Mouse (Mus musculus) urinary bladder, postnatal 4 days (tissue): ENCODE measurements around the gene BC030499.

Source experiments
- DNase-seq, 2 experiments: peaks; one replicate each; pipeline ENCODE4 v3.0.0; 2021 to 2022; ENCODE audit warnings: low spot score in 2 of 2

BC030499 gene

DNA sequence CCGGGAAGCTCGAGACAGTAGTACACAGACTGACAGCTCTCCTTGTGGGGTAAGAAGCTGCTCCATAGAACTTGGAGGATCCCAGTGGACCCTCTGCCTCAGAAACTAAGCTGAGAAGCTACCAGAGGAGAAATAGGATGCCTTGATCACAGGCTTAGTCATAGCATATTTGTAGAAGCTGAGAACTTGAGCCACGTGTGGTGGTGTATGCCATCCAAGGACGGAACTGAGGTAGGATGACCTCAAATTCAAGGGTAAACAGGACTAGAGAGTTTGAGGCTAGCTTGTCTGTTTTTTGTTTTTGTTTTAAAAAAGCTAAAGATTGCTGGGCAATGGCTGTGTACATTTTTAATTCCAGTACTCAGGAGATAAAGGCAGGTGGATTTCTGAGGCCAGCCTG, 14.6 kb downstream of the BC030499 start:
- DNase-seq = no peak

DNA sequence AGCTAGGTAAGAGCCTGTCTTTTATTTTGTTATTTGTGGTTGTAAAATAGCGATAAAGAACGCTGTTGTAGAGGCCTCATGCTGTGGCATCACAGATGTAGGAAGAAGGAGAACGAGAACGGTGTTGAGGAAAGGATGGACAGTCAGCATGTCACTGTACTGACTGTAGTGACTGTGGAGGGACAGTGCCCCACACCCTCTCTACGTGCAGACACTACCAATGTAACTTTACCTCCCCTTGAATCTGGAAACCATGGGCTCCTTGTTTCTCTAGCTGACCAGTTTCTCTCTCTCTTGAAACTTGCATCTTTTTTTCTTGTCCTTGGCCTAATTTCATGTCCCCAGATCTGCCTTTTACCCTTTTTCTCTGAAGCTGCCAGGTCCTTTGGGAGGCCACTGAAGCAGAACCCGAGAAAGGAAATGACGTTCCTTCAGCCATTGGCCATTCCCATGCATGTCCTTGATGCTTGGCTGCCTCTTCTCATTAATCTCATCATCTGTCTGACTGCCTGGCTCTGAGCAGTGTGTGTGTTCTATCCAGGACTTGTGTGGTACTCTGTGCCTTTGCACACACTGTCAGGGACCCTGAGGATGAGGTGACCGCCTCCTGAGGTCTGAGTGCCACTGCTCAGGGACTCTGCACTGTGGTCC, 20.3 kb downstream of the BC030499 start:
- DNase-seq = no peak

DNA sequence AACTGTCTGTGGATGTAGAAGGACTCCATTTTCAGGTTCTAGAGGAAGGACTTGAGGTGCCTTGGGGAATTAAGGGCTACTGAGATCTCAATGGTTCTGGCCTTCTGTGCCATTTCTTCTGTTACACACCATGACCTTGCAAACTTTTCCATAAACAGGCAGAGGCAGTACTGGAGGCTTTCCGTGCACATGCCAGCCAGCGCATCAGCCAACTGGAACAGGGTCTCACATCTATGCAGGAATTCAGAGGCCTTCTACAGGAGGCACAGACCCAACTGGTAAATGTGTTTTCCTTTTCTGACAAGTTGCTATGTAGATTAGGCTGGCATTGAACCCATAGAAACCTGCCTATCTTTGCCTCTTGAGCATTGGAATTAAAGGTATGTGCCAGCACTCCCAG, 23.0 kb downstream of the BC030499 start:
- DNase-seq = no peak

DNA sequence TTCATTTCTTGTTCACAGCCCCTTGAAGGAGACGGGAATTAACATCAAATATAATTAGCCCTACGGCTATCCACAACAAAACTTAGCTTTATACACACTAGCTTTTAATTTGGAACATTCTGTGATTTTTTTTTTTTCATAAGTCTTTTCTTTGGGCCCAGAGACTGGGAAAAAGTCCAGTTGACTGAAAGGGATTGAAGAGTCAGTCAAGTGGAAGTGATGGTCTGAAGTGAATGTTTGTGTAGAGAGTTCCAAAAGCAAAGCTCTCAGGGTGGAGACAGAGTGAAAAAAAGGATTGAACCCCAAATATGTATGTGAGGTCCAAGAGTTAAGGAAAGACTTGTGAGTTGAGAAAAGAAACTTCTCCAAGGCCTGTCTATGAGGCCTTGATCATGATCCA, 27.8 kb downstream of the BC030499 start:
- DNase-seq = no peak

DNA sequence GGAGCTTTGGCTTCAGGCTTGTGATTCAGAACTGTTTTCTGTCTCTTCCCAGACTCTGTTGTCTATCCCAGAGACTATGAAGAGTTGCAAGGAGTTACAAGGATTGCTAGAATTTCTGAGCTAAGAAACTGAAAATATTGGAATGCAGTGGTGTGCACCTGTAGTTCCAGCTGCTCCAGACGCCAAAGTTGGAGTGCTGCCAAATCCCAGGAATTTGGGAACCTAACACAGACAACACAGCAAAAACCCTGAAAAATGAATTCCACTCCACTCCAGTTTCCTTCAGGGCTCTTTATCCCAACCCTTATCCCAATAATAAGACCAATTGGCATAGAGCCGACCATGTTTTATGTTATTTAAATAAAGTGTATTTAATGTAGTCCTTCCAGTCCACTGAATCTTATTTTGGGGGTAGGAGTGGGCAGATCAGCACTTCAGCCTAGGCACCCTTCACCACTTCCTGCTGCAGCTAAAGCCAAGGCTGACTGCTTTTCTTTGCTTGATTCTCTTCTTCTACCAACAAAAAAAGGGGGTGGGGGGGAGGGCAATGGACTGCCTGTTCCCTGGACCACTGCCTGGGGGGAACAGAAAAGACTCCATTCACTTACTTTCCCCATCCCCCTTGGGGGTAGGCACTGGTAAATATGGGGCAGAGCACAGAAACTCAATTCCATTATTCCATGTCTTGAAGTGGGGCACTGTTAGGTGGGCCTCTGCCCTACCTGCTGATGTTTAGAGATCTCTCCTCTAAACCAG, 31.6 kb downstream of the BC030499 start:
- no peak for DNase-seq

DNA sequence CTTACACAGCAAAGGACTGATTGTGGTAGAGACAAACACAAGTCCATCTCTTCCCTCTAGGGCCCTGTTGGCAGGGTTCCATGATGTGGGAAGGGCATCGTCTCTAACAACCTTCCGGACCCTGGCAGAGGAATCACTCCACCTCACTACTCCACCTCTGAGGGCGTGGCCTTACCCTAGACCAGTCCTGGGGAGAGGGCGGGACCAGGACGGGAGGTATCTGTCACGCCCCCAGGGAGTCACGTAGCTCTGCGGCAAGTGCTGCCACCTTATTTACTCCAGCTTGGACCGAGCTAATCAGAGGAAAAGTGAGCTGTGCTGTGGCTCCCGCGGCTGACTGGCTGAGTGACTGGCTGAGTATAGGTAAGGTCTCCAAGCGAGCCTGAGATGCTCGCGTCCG, 32.2 kb downstream of the BC030499 start, which contains the start of gene Aldoc:
Aldoc (plus strand) TSS at position 109 of the 400 bp plus-strand sequence.
- DNase-seq = peak; percentile 72 to 81

DNA sequence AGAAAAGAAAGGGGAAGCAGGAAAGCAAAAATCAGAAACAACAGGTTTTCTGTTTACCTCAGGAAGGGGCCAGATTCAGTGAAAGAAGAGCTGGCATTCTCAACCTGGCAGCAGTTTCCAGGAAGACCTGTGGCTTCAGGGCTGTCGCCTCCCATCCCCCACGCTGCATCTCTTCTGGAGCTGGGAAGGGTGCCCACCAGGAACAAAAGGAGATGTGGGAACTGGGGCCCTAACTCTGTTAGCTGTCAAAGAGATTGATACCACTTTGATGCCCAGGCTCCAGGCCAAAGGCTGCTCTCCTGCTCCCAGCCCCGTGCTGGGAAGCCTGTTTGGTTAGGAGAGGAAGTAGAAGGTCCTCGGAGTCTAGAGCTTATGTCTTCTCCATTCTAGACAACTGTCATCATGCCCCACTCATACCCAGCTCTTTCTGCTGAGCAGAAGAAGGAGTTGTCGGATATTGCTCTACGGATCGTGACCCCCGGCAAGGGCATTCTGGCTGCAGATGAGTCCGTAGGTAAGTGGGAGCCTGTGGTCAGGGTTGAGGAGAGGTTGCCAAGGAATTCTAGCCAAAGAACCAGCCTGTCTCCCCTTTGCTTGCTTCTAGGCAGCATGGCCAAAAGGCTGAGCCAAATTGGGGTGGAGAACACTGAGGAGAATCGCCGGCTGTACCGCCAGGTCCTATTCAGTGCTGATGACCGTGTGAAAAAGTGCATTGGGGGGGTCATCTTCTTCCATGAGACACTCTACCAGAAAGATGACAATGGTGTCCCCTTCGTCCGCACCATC, 33.6 kb downstream of the BC030499 start:
- DNase-seq = no peak

DNA sequence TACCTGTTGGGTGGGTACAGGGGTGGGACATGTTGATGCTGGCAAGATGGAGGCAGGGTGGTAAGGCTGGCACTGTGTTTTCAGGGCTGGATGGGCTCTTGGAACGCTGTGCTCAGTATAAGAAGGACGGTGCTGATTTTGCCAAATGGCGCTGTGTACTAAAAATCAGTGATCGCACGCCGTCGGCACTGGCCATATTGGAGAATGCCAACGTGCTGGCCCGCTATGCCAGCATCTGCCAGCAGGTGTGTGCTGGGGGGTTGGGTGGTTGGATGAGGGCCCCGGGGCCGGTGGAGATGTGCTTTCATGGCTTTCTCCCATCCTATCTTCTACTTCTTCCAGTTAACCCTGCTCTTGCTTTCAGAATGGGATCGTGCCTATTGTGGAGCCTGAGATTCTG, 34.3 kb downstream of the BC030499 start:
- no peak for DNase-seq

DNA sequence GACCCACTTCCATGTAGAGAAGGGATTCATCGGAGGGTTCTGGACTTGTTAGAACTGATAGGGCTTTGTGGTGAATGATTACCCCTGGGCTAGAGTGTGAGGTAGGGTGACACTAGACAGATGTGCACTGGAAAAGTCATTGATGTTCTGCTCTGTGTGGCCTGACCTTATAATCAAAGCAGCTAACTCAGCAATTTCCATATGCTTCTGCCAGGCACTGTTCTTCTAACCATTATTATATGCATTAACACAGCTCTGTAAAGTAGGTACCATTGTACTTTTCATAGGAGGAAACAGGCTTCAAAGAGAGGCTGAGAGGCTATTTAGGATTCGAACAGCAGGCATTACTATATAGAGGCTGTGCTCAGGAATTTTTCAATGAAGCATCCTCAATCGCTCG, 36.6 kb downstream of the BC030499 start:
- no peak for DNase-seq

DNA sequence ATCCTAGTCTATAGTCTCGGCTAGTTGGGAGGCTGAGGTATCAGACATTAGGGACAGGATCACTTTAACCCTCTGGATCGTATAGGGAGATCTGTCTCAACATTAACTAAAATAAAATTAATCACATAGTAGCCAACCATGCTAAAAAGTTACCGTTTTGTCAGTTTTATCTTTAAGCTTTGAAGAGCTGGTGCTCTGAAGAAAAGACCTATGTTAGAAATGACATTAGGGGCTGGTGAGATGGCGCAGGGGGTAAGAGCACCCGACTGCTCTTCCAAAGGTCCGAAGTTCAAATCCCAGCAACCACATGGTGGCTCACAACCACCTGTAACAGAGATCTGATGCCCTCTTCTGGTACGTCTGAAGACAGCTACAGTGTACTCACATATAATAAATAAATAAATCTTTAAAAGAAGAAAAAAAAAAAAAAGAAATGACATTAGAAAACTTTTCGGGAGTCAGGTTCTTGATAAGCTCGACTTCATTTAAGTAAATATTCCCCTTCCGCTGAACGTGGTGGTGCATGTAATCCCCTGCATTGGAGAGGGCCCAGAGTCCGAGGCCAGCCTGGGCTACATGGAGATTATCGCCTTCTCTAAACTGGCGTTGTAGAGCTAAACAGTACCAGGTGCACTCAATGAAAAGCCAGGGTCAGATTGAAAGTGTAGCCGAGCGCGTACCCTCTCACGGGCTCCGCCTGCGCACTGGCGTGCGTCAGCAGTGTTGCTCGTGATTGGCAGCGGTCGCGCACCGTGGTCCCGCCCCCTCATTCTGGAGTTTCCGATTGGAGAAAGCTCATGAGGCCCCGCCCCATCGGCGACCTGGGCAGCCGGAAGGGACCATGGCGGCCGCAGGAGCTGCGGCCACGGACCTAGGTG, 37.2 kb downstream of the BC030499 start, which contains the start of gene Pigs:
Pigs (plus strand) TSS at position 782 of the 878 bp plus-strand sequence.
- peak; percentile 90 to 97 for DNase-seq

DNA sequence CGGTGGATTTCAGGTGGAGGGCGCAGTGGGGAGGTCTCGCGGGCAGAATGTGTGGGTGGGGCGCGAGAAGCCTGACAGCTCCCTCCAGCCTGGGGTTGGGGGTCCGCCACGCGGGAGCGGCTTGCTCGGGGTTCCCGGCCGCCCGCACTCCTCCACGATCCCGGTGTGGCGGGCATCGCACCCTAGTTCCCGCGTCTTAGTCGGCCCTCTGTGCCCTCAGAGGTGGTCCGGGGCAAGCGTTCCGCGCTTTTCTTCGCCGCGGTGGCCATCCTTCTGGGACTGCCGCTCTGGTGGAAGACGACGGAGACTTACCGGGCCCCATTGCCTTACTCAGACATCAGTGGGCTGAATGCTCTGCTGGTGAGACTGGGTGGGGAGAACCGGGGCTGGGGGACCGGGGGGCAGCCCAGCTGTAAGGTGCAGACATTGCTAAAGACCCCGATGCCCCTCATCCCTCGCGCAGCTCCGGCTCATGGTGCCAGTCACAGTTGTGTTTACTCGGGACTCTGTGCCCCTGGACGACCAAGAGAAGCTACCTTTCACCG, 37.9 kb downstream of the BC030499 start:
- DNase-seq = no peak

DNA sequence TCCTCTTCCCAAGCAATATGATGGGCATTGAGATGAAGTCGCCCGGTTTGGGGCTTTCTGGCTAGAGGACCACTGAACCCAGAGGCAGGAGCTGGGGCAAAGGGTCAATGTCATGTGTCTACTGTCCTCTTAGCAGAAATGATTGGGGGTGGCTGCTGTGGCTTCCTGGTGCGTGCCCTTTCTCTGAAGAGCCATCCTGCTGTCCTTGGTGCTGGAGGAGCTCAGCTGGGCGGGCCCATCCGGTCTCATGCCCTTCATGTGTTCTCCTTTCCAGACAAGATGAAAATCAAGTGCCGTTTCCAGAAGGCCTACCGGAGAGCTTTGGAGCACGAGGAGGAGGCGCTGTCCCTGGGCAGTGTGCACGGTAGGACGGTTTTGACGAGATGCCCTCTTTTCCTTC, 42.0 kb downstream of the BC030499 start:
- DNase-seq = no peak

DNA sequence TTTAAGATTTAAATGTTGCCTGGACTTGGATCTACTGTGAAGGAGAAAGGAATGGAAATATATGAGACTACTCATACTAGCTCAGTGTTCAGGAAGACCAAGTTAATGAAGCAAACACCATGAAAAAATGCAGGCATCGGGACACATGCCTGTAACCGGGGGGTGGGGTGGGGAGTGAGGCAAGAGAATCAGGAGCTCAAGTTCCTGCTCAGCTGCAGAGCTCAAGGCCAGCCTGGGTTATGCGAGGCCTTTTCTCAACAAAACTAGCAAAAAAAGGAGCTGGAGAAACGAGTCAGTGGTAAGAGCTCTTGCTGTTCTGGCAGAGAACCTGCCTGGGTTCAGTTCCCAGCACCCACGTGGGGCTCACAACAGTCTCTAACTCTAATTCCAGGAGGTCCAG, 43.4 kb downstream of the BC030499 start:
- DNase-seq = no peak

DNA sequence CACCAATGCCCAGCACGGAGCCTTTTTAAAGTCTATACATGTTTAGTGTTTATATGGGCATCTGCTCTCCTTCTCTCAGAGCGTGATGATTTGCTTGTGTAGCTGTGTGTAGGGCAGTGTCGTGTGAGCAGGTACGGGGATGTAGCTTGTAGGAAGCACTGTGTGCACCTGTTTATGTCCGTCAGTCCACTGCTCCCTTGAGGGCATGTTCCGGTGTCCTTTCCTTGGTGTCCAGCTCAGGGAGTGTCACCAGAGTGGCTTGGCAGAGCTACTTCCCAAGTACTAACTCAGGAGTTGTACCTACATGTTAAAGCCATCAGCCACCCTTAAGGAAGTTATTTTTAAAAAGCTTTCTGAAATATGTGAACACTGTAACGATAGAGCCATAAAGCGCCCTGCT, 46.4 kb downstream of the BC030499 start:
- DNase-seq = no peak

DNA sequence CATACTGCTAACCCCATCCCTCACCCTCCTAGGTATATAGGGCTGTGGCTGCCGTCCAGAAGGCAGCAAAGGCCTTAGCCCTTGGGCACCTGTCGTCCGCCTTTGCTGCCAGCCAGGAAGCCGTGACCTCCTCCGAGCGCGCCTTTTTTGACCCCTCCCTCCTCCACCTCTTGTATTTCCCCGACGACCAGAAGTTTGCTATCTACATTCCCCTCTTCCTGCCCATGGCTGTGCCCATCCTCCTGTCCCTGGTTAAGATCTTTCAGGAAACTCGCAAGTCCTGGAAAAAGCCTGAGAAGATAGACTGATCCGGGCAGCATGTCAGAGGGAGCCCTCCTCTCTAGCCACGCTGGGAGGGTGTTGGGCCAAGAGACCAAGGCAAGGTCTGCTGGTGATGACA, 51.1 kb downstream of the BC030499 start:
- DNase-seq = no peak

DNA sequence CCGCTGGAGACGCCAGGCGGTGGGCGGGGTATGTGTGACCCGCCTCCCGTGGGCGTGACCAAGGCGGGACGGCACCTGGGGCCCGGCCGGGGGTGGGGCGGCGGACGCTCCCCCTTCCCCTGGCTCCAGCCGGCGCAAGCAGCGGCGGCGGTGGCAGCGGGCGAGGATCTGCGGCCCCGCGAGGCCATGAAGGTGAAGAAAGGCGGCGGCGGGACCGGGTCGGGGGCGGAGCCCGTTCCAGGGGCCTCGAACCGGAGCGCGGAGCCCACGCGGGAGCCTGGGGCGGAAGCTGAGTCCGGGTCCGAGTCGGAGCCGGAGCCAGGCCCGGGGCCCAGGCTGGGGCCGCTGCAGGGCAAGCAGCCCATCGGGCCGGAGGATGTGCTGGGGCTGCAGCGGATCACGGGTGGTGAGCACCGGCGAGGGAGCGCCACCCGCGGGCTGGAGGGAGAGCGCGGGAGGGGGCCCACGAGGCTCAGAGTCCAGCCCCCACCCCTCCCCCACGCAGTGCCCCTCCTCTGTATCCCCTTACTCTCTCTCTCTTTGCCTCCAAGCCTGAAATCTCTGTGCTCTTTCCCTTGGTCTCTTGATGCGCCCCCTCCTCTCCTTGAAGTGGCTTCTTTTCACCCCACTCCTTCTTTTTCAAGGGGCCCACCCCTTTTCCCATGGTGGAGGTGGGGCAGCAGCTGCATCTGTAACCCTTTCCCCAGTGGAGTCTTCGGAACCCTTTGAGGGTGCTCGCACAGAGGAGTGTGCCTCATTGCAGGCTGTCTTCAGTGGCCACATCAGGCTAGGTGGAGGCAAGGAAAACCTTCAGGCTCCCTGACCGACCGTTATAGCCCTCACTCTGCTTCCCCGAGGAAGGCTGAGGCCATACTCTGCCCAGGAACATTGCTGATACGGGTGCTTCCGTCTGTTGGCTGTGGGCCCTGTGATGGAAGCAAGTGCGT, 53.0 kb downstream of the BC030499 start, which contains the start of gene Unc119:
Unc119 (plus strand) TSS at position 102 of the 947 bp plus-strand sequence.
- DNase-seq = peak; percentile 74 to 76

DNA sequence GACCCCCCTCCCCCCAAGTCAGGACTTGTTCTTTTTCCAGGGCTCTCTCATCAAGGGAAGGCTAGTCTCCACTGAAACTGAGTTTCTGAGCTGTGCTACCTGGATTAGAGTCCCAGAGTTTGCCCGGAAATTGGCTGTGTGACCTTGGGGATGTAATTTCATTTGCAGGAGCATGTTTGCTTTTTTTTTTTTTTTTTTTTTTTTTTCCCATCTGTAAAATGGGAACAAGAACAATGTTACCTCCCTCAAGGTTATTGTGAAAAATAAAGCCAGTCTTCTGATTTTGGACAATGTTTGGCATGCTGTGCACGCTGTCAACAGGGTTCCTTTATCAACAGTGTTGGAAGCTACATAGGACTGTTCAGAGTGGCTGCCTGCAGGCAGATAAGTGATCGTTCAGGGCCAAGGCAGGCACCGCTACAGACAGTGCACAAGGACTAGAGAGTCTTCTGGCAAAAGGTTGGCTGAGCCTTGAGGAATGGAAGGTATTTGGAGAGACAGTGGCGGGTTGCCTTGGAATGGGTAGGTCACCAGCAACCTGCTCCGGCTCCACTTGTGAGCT, 53.8 kb downstream of the BC030499 start:
- DNase-seq = no peak

DNA sequence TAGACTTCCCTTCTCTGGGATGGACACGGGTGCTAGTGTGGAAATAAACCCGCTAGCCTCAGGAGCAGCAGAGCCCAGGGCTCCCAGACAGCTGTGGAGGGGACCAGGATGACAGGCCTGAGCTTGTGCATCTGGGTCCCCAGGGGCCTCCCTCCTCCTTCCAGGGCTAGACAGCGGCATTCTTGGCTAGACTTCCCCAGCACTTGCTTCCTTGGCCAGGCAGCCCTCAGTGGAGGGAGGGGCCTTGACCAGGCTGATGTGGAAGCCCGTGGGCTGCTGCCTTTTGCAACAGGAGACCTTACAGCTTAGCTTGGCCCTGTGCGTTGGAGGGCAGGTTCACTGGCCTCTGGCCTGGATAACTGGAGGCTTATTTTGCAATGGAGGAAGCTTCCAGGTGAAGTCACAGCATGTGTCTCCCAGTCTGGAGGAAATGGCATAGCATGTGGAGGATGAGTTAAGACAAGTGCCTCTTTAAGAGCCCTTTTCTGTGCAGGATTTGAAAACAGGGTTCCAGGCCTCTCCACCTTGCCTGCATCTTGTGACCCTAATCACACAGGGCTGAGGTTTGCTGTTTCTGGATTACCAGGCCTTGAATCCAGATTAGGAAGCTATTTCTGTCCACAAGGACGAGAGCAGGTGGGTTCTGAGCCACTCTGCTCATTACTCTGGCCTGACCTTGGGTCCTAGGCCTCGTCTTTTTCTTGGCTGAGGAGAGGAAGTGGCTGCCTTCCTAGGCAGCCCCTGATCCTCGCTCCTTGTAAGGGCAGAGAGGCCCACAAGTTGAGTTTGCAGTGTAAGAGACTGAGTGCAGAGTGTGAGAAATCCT, 54.5 kb downstream of the BC030499 start:
- peak; percentile 74 to 75 for DNase-seq

DNA sequence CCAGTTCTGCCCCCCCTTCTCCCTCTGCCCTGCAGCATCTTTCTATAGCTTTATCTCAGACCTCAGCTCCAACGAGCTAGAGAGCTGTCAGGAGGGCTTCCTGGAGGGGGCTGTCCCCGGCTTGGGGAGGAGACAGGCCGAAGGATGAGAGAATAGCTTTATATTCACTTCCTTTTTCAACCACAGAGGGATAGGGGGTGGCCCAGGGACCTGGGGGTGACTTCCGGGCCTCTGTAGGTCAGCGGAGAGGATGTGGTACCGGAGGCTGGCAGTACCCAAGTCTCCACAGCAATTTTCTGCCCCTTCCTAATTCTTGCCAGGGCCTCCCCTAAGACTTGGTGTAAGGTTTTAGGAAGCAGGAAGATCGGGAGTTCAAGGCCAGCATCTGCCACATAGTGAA, 55.2 kb downstream of the BC030499 start:
- DNase-seq = no peak
